Mouse (Mus musculus): ENCODE data around the gene Prorsd1. TPM values are rescaled to one million over a fixed set of nuclear protein-coding genes. Genes with fewer than 3 reads are reported as not detected.

Prorsd1 gene
- total RNA-seq, 4 experiments from 2014 or later: 21.3 to 26.0 (median 22.6) TPM

- no peak for DNase-seq (ENCODE audit: low spot score)
These were observed 10.6 kb downstream of the Prorsd1 start for GRCm38 (mm10) chr11:29503948-29504893.

- no peak for DNase-seq (ENCODE audit: low spot score)
These were observed 17.9 kb downstream of the Prorsd1 start for GRCm38 (mm10) chr11:29496962-29497361.

DNA sequence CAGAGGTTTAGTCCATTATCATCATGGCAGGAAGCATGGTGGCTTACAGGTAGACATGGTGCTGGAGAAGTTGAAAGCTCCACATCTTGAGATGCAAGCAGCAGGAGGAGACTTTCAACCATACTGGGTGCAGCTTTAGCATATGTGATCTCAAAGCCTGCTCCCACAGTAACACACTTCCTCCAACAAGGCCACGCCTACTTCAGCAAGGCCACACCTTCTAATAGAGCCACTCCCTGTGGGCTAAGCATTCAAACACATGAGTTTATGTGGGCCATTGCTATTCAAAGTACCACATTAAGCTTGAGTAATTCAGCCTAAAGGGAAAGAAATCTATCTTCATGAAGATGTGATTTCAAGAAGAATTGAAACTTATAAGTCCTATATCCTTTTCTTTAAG lies 21.7 kb downstream of the Prorsd1 start:
- no peak for DNase-seq (ENCODE audit: low spot score)

DNA sequence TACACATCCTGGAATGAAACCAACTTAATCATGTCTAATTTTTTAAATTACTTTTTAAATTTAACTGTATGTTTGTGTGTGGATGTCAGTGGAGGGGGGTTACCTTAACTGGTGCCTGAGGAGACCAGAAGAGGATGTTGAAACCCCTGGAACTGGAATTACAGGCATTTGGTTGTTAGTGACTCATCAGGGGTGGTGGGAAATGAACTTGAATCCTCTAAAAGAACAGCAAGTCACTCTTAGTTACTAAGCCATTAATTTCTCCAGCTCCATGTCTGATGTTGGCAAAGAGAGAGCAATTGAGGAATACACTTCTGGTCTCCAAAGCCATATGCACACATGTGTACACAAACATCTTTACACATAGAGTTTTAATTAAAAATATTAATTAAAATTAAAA lies 40.2 kb downstream of the Prorsd1 start:
- DNase-seq (ENCODE audit: low spot score): no peak

Other genes with a start within 250 kb of the Prorsd1 start
- 1 to 10 TPM; 5.4 to 8.0 (median 7.1) TPM for gene Ccdc88a, start 141.4 kb downstream of the Prorsd1 start, total RNA-seq (2022)
- gene Mtif2, start 11.4 kb upstream of the Prorsd1 start, total RNA-seq (2022): 10 to 100 TPM; 50.1 to 60.7 (median 53.0) TPM
- gene Clhc1, start 32.9 kb upstream of the Prorsd1 start, total RNA-seq (2022): not detected
- 100 to 1,000 TPM; 432 to 497 (median 454) TPM for gene Rps27a, start 33.1 kb upstream of the Prorsd1 start, total RNA-seq (2022)
- 10 to 100 TPM; 74.8 to 89.2 (median 82.4) TPM for gene Rtn4, start 177.9 kb upstream of the Prorsd1 start, total RNA-seq (2022)

Measured in heart, adult 8-10 months (tissue).